Mouse (Mus musculus) lung, postnatal 0 days (tissue): ENCODE results near the gene Gm11549.

Experiments used
- CTCF ChIP-seq: IDR thresholded peaks from 2 replicates; pipeline ENCODE4 v1.5.1; 2016; ENCODE audit warnings: antibody characterized with exemption, mild to moderate bottlenecking
- EP300 ChIP-seq: IDR thresholded peaks from 2 replicates; pipeline ENCODE4 v1.6.1; 2016; ENCODE audit warnings: antibody characterized with exemption, mild to moderate bottlenecking, control low read depth

GRCm38 (mm10) chr3:36569836-36570235 lies 48.2 kb upstream of the Gm11549 start:
- no peak for TF ChIP-seq CTCF
- no peak for TF ChIP-seq EP300
